Mouse (Mus musculus) forebrain, embryonic 12.5 days (tissue): ENCODE data around the gene Ackr4. TPM values are rescaled to one million over a fixed set of nuclear protein-coding genes. Genes with fewer than 3 reads are reported as not detected.

Experiments
- ATAC-seq: fragments of 200-750 bp; cut with Nextera tagmentation; 2 replicates; pipeline ENCODE4 v1.8.0; 2017; ENCODE audit warnings: moderate TSS enrichment; ENCODE audit not compliant: low FRiP score
- H3K27ac ChIP-seq: fragments of 300-500 bp; sonication (generic); 2 replicates; pipeline ENCODE4 v1.5.1; 2016; ENCODE audit warnings: mild to moderate bottlenecking
- H3K27me3 ChIP-seq: fragments of 300-500 bp; sonication (generic); 2 replicates; pipeline ENCODE4 v1.6.1; 2016; ENCODE audit warnings: mild to moderate bottlenecking
- H3K36me3 ChIP-seq: fragments of 300-500 bp; sonication (generic); replicated peaks from 2 replicates; pipeline ENCODE4 v1.6.1; 2016; ENCODE audit warnings: mild to moderate bottlenecking
- H3K4me1 ChIP-seq: fragments of 300-500 bp; sonication (generic); 2 replicates; pipeline ENCODE4 v1.6.1; 2016
- H3K4me2 ChIP-seq: fragments of 300-500 bp; sonication (generic); 2 replicates; pipeline ENCODE4 v1.6.1; 2016; ENCODE audit warnings: mild to moderate bottlenecking, moderate library complexity
- H3K4me3 ChIP-seq: fragments of 300-500 bp; sonication (generic); replicated peaks from 2 replicates; pipeline ENCODE4 v1.5.1; 2016; ENCODE audit warnings: mild to moderate bottlenecking
- H3K9ac ChIP-seq: fragments of 300-500 bp; sonication (generic); 2 replicates; pipeline ENCODE4 v1.6.1; 2016; ENCODE audit warnings: mild to moderate bottlenecking
- H3K9me3 ChIP-seq: fragments of 300-500 bp; sonication (generic); 2 replicates; pipeline ENCODE4 v1.6.1; 2016
- WGBS: fragments of 180-500 bp; shearing (Covaris S2); methylation state at CpG from one replicate; pipeline ENCODE4 v1.1.7; 2016; 5-methylcytosine and 5-hydroxymethylcytosine counted together
- polyA plus RNA-seq: library from polyadenylated mRNA; unstranded; fragments of >200 nt; fragmentation: Nextera tagmentation; extraction: Ambion mirVana; gene quantifications from 2 replicates; pipeline ENCODE4 v1.2.1, GENCODE M21; 2016

The Ackr4 gene
- polyA plus RNA-seq, 1 experiment from 2014 or later = 0.63 TPM

- WGBS = 85% methylated on average over 4 of the region's 4 CpGs
- H3K27me3 ChIP-seq = no peaks in the 10 kb centered on the region
These were observed 56.5 kb downstream of the Ackr4 start for GRCm38 (mm10) chr9:104070241-104070640.

GRCm38 (mm10) chr9:104064571-104064970 is 62.2 kb downstream of the Ackr4 start:
- Histone ChIP-seq H3K36me3 (peaks cover 14% of the 10 kb centered on the region), H3K4me2 (no peak overlapping the region), H3K27ac (no peak overlapping the region), H3K27me3 (no peaks in the 10 kb centered on the region), H3K4me1 (peaks cover 26% of the 10 kb centered on the region), H3K4me3 (no peak overlapping the region), H3K9me3 (no peaks in the 10 kb centered on the region), H3K9ac (no peak overlapping the region)
- 26% methylated on average over 1 of the region's 1 CpGs for WGBS
- ATAC-seq = no peak

More at GRCm38 (mm10) chr9:104070241-104070640, 56.5 kb downstream of the Ackr4 start:
- H3K36me3 ChIP-seq = no peaks in the 10 kb centered on the region
- ATAC-seq = no peak
- no peak overlapping the region for H3K9ac ChIP-seq
- H3K4me3 ChIP-seq = no peak overlapping the region
- no peak overlapping the region for H3K4me2 ChIP-seq
- no peak overlapping the region for H3K27ac ChIP-seq
- H3K9me3 ChIP-seq = no peaks in the 10 kb centered on the region
- no peaks in the 10 kb centered on the region for H3K4me1 ChIP-seq

GRCm38 (mm10) chr9:104063244-104063961 is 63.3 kb downstream of the Ackr4 start, which contains the start of gene Acad11:
Gene Acad11, plus strand, starts transcription at chr9:104063377.
- under 1% methylated on average over 24 of the region's 30 CpGs for WGBS
- peak within 1 kb of the TSS; percentile 81 for H3K9ac ChIP-seq
- peak; percentile 97 for ATAC-seq
- no peaks in the 10 kb centered on the region for H3K9me3 ChIP-seq
- H3K27me3 ChIP-seq = no peaks in the 10 kb centered on the region
- peak within 1 kb of the TSS; percentile 48; the same call in 1 of the 2 replicates for H3K27ac ChIP-seq
- peak within 1 kb of the TSS; percentile 93 for H3K4me2 ChIP-seq
- H3K36me3 ChIP-seq = peaks cover 16% of the 10 kb centered on the region
- H3K4me1 ChIP-seq = peaks cover 26% of the 10 kb centered on the region
- peak within 1 kb of the TSS; percentile 87 for H3K4me3 ChIP-seq

- Histone ChIP-seq H3K9ac (peak within 1 kb of the TSS; percentile 81), H3K4me2 (peak within 1 kb of the TSS; percentile 93), H3K9me3 (no peaks in the 10 kb centered on the region), H3K4me3 (peak within 1 kb of the TSS; percentile 87), H3K27me3 (no peaks in the 10 kb centered on the region), H3K4me1 (peaks cover 26% of the 10 kb centered on the region), H3K27ac (peak within 1 kb of the TSS; percentile 48; the same call in 1 of the 2 replicates), H3K36me3 (peaks cover 22% of the 10 kb centered on the region)
- under 1% methylated on average over 59 of the region's 59 CpGs for WGBS
- ATAC-seq = peak; percentile 81
These were observed 64.1 kb downstream of the Ackr4 start, which contains the start of gene Uba5 for GRCm38 (mm10) chr9:104062430-104063243. Gene Uba5, minus strand, starts transcription at chr9:104063134.

GRCm38 (mm10) chr9:104051028-104051427 is 75.7 kb downstream of the Ackr4 start:
- Histone ChIP-seq H3K27ac (no peak overlapping the region), H3K4me2 (no peak overlapping the region), H3K4me3 (no peak overlapping the region), H3K27me3 (no peaks in the 10 kb centered on the region), H3K4me1 (no peaks in the 10 kb centered on the region), H3K36me3 (peaks cover 91% of the 10 kb centered on the region), H3K9me3 (no peaks in the 10 kb centered on the region), H3K9ac (no peak overlapping the region)
- no peak for ATAC-seq
- WGBS = 91% methylated on average over 6 of the region's 6 CpGs

- no peak overlapping the region for H3K4me3 ChIP-seq
- H3K4me1 ChIP-seq = no peaks in the 10 kb centered on the region
- 89% methylated on average over 4 of the region's 4 CpGs for WGBS
- no peak overlapping the region for H3K9ac ChIP-seq
- H3K9me3 ChIP-seq = no peaks in the 10 kb centered on the region
- no peak overlapping the region for H3K4me2 ChIP-seq
- ATAC-seq = no peak
- peaks cover 39% of the 10 kb centered on the region for H3K36me3 ChIP-seq
- H3K27me3 ChIP-seq = no peaks in the 10 kb centered on the region
- no peak overlapping the region for H3K27ac ChIP-seq
These were observed 83.1 kb downstream of the Ackr4 start for GRCm38 (mm10) chr9:104043676-104044075.

GRCm38 (mm10) chr9:104040362-104040761 is 86.4 kb downstream of the Ackr4 start, which contains the start of gene Gm28305:
Gene Gm28305, plus strand, starts transcription at chr9:104040662.
- no peak for ATAC-seq
- no peak within 1 kb of the TSS for H3K4me3 ChIP-seq
- peaks cover 20% of the 10 kb centered on the region for H3K36me3 ChIP-seq
- H3K27ac ChIP-seq = no peak within 1 kb of the TSS
- 70% methylated on average over 2 of the region's 2 CpGs for WGBS
- no peaks in the 10 kb centered on the region for H3K27me3 ChIP-seq
- no peak within 1 kb of the TSS for H3K9ac ChIP-seq
- H3K4me2 ChIP-seq = no peak within 1 kb of the TSS
- no peaks in the 10 kb centered on the region for H3K4me1 ChIP-seq
- no peaks in the 10 kb centered on the region for H3K9me3 ChIP-seq

GRCm38 (mm10) chr9:104039742-104040141 is 87.0 kb downstream of the Ackr4 start:
- H3K4me2 ChIP-seq = no peak overlapping the region
- WGBS = 89% methylated on average over 4 of the region's 4 CpGs
- no peak for ATAC-seq

GRCm38 (mm10) chr9:104039031-104039695 is 87.6 kb downstream of the Ackr4 start:
- Histone ChIP-seq H3K4me3 (no peak overlapping the region), H3K27me3 (no peaks in the 10 kb centered on the region), H3K9ac (no peak overlapping the region), H3K4me1 (no peaks in the 10 kb centered on the region), H3K4me2 (no peak overlapping the region), H3K36me3 (peaks cover 14% of the 10 kb centered on the region), H3K27ac (no peak overlapping the region), H3K9me3 (no peaks in the 10 kb centered on the region)
- no peak for ATAC-seq
- 91% methylated on average over 21 of the region's 21 CpGs for WGBS

More at GRCm38 (mm10) chr9:104039742-104040141, 87.0 kb downstream of the Ackr4 start:
- Histone ChIP-seq H3K27me3 (no peaks in the 10 kb centered on the region), H3K9me3 (no peaks in the 10 kb centered on the region), H3K4me1 (no peaks in the 10 kb centered on the region), H3K9ac (no peak overlapping the region), H3K27ac (no peak overlapping the region), H3K36me3 (peaks cover 17% of the 10 kb centered on the region), H3K4me3 (no peak overlapping the region)

- Histone ChIP-seq H3K9me3 (no peaks in the 10 kb centered on the region), H3K9ac (no peak overlapping the region), H3K27ac (no peak overlapping the region), H3K4me2 (no peak overlapping the region), H3K4me3 (no peak overlapping the region), H3K36me3 (peaks cover 14% of the 10 kb centered on the region), H3K4me1 (no peaks in the 10 kb centered on the region), H3K27me3 (no peaks in the 10 kb centered on the region)
- 91% methylated on average over 13 of the region's 13 CpGs for WGBS
- ATAC-seq = no peak
These were observed 88.5 kb downstream of the Ackr4 start for GRCm38 (mm10) chr9:104038266-104038665.

- WGBS = 52% methylated on average over 24 of the region's 24 CpGs
- Histone ChIP-seq H3K9ac (no peak overlapping the region), H3K4me1 (no peaks in the 10 kb centered on the region), H3K9me3 (no peaks in the 10 kb centered on the region), H3K4me2 (no peak overlapping the region), H3K36me3 (peaks cover 9% of the 10 kb centered on the region), H3K27me3 (no peaks in the 10 kb centered on the region), H3K27ac (no peak overlapping the region), H3K4me3 (no peak overlapping the region)
- ATAC-seq = peak; percentile 46; the same call in 1 of the 2 replicates
These were observed 91.3 kb downstream of the Ackr4 start for GRCm38 (mm10) chr9:104035261-104036015.
